Mouse (Mus musculus) kidney, adult 2 months (tissue): ENCODE data around the gene Pdss2.

Experiments used
- CTCF ChIP-seq: fragments of 200-500 bp; conservative IDR thresholded peaks from 2 replicates; pipeline ENCODE4 v1.5.1; 2011; ENCODE audit warnings: low read depth, mild to moderate bottlenecking, control low read depth, low read length, moderate library complexity, mixed read lengths; ENCODE audit not compliant: insufficient read depth, insufficient read length
- POLR2A ChIP-seq: fragments of 200-500 bp; IDR thresholded peaks from one replicate; pipeline ENCODE4 v1.6.1; 2011; ENCODE audit warnings: low read depth, low read length, control low read depth

DNA sequence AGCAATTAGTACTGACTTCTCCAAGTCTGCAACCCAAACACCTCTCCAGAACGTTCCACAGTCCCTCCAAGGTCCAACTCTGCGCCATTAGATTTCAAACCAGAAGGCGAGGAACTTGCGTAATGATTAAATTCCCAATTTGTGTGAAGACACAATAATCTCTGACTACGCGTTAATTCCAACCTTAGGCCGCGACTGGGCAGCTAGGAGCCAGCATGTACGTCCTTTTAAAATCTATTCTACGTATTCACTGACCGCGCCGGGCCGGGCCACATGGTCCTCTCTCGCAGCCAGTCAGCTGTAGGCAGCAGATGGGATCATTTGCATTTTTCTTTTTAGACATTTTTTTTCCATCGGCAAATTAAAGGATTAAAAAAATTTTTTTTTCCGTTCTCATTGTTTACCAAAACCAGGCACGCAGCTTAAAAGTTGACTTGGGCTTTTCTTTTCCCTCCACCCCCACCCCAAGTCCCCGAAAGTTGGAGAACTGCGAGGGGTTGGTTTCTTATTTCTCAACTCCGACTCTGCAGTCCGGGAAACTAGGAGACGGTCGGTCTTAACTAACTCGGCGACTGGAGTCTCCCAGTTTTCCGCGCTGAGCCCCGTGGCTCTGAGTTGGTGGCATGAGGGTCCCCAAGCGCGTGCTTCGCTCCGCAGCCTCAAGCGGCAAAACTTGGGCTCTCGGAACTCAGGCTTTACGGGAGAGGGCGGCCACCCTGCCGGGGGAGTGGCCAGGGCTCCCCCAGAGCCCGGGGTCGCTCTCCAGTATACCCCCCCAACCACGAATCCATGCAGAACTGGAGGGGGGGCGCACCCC lies 256.8 kb downstream of the Pdss2 start:
- TF ChIP-seq POLR2A (no peak), CTCF (no peak)
